Mouse (Mus musculus) natural killer cell, adult 2 months (primary cell): Measurements from ENCODE around the gene Tmem251.
A peak's percentile ranks its signal among the peaks of the same experiment; 100 is the strongest.

Source experiments
- DNase-seq, 2 experiments: peaks; one replicate each; pipeline ENCODE4 v3.0.0; 2022; ENCODE audit warnings: low spot score in 2 of 2

Tmem251 gene

DNA sequence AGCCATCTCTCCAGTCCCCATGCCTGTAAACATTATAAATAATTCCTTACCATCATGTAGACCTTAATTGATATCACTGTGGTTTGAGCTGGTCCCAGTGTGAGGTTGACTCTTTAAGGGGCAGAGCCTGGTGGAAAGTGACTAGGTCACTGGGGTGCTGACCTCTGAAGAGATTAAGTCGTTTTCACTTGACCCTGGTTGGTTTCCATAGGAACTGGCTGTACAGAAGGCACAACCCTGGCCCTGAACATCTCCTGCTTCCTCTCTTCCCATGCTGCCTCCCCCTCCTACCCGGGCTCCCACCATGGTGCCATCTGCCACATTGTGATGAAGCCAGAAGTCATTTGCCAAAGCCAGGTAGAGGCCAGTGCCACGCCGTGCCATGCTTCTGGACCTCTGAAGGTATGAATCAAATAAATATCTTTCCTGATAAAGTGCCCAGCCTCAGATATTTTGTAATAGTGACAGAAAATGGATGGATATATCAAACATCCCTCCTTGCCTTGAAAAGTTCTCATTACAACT lies 32.6 kb upstream of the Tmem251 start:
- no peak for DNase-seq

DNA sequence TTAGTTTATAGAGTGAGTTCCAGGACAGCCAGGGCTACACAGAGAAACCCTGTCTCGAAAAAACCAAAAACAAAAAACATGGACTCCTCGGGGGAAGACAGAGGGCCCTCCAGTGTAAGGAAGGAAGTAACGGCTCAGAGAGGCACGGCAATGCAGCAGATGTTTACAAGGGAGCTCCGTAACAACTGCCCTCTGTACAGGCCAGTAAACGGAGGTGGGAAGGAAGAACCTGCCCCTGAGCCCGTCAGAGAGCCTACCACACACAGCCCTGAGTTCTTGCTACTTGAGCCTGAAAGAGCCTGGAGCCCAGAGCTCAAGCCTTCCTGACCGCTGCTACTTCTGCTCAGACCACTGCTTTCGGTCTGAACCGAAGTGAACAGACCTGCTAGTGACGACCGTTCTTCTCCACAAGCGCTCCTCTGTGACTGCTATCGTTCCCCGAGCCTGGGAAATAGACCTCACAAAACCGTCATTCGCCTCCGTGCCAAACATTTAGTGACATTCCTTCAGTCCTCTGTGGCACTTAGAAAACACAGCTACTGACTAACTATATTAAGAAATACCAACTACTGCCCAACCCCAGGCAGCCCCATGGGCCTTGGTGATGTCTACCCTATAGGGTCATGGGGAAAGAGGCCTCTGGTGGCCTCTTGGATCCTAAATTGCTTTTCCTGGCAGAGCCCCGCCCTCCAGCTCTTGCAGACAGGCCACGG lies 30.3 kb upstream of the Tmem251 start:
- DNase-seq: no peak

DNA sequence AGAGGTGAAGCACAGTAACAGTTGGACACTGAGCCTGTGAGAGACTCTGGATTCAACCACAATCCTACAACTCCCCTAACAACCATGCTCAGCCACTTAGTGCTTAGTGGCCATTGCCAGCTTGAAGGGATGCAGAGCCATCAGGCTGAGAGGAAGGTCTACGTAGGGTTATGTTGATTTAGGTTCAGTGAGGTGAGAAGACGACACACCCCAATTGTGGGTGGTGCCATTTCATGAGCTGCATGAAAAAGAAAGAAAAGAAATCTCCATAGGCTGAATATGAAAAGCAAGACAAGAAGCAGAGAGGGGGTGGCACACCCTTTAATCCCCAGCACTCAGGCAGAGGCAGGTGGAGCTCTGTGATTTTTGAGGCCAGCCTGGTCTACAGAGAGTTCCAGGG lies 29.4 kb upstream of the Tmem251 start:
- no peak for DNase-seq

DNA sequence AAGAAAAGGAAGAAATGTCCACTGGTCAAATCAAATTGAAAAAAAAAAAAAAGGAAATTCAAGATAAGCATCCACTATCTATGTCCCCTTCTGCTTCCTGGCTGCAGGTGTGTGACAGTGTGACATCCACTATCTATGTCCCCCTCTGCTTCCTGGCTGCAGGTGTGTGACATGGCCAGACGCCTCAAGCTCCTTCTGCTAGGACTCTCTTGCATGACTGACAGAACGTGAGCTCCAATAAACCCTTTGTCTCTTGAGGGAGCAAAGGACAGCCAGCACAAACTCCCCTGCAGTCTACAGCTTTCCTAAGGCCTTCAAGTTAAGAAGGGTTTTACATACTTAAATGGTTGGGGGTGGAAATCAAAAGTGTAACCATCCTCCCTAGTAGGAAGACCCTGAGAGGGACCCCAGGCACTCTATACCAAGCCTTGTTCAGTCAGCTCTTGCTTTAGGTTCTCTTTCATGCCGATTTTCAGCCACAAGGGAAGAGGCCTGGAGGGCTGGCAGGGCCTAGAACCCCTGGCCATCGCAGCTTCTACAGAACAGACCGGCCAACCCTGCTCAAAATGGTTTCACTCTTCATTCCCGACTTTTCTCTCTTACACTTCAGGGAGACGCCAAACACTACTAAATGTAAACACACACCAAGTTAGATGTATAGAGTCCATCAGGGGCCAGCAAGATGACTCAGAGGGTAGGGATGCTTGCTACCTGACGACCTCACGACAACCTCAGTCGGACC lies 28.7 kb upstream of the Tmem251 start:
- DNase-seq: no peak

DNA sequence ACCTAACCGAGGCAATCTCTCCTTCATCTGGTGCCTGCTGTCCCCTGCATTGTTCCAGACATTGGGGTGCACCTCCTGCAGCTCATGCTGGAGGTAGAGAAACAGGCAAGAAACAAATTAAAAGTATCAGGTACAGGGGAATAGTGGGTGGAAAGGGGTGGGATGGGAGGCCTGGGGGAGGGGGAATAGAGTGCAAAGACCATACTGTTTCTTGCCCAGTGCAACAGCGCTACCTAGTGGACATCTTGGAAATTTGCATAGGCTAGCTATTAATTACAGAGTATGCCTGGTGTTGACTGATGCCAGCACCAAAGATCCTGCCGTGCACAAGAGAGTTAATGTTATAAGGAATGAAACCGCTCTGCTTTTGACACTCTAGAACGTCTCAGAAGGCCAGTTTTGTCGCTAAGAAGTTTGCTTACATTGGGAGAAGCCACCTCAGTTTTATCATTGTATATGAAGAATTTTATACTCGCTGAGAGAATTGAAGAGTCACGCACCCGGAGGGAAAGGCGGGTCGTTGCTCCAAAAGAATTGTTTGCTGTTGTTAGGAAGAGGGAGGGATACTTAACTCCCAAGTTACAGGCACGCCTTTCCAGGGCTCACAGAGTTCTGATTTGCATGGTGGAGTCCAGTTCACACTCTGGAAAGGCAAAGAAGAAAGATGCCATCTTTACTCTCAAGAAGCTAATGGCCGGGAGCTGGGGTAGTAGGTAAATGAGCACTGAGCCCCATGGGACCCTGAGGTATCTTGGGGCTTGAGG lies 23.8 kb upstream of the Tmem251 start:
- DNase-seq: peak; percentile 33 to 49

DNA sequence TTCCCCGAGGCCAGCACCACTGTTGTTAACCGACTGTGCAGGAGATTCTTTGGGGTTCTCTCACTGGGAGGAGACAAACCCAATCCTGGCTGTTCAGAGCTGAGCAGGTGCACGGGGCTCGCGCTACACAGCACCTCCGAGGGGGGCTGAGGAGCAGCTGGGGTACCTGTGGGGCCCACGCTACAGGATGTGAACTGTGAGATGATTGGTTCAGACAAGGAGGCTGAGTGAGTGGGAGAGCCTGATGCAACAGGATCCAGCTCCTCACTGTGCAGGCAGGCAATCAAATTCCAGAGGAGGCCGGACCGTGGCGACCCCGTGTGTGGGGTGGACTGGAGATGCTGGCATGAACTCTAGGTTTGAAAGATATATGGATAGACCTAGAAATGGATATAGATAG lies 21.1 kb upstream of the Tmem251 start:
- no peak for DNase-seq

DNA sequence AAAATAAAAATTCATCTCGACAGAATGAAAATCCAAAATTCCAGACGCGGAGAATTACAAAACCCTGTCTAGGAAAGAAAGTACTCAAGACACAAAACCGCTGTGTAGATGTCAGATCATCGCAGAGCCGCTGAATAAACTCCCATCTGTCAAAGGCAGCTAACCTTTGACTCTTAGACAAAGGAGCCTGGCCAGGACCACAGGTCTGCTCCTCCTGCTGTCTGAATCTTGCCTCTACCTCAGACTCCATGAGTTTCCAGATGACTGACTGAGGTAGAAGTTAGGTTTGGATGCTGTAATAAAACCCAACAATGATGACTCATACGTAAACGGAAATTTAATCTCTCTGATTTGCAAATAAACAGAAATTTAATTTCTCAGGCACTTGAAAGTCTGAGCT lies 20.6 kb upstream of the Tmem251 start:
- DNase-seq: no peak

DNA sequence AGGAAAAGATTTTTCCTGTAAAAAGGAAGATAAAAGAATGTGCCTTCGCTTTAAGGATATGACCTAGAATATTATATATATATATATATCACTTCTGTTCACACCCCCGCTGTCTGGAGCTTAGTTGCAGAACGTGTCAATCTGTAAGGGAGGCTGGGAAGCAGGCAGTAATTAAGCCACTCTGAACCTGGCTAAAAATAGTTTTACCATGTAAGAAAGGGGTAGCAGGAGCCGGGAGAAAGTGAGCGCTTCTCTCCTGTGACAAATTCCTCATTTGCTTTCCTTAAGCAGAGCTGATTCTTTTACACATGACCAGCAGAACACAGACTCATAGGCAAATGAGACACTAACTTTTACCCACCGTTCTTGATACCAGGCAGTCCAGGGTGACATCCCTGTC lies 19.7 kb upstream of the Tmem251 start:
- DNase-seq: no peak

DNA sequence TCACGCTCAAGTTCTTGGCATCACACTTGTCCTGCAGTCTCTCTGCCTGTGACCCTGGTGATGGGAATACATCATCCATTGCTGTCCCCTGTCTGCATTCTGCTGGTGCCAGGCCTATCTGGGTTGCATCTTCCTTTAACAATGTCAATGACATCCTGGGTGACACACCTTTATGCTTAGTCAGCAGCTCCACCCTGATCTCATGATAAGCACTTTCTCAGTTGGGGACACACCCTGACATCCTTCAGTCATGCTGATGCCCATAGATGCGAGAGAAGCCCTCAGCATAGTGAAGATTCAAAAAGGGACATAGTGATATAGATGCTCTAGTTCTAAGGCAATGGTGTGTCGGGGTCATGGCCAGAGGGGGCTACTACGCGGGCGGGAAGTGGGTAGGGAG lies 18.4 kb upstream of the Tmem251 start:
- no peak for DNase-seq

DNA sequence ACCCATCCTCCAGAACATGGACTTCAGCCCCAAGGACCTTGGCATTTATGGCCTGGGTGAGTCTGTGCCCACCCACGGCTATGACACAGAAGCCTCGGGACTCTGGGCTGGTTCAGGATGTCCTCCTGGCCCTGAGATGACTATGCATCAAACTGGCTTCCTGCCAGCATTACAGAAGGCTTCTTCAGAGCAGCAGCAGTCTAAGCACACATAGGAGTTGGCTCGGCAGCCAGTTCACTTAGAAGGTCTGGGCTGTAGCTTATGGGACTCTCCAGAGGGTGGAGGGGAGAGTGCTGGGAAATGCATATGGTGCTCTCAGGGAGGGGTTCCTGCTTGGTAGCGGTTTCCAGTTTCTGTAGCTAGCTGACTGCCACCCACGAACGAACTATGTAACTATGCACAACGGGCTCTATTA lies 17.8 kb upstream of the Tmem251 start:
- no peak for DNase-seq

DNA sequence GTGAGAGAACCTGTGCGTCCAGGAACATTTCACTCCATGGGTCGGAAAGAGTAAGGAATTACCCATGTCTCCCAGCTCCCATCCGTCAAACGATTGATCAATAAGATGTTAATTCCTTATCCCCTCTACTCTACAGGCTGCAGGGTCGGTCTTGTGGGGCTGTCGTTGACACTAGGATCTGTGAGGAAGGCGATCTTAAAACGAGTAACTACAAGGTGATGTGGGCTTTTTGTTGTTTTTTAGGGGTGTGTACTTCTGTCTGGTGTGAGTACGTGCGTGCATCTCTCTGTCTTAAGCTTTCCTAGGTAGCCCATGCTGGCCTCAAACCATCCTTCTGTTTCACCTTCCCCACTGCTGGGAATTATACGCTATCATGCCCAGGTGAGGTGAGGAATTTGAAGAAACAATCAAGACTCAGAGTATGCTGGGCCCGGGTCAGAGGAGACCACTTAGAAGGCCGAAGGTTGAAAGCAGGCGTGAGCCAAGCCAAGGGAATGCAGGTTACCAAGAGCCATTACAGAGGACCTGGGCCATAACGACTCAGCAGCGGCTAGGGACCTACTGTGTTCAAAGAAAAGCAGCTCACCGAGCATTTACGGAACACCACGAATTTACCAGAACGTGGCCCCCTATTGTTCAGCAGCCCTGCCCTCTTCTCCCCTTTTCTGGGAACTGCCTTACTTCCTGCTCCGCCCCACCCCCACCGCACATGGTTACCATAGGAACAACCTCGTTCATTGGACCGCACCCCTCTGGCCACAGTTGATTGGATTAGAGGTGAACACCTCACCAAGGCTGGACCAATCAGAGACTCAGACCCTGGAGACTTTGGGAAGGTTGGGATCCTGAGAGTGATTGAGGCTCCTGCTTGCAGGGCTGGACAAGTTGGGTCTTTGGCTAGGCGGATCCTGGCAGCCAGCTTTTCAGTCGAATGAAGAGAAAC lies 13.4 kb upstream of the Tmem251 start:
- DNase-seq: no peak

DNA sequence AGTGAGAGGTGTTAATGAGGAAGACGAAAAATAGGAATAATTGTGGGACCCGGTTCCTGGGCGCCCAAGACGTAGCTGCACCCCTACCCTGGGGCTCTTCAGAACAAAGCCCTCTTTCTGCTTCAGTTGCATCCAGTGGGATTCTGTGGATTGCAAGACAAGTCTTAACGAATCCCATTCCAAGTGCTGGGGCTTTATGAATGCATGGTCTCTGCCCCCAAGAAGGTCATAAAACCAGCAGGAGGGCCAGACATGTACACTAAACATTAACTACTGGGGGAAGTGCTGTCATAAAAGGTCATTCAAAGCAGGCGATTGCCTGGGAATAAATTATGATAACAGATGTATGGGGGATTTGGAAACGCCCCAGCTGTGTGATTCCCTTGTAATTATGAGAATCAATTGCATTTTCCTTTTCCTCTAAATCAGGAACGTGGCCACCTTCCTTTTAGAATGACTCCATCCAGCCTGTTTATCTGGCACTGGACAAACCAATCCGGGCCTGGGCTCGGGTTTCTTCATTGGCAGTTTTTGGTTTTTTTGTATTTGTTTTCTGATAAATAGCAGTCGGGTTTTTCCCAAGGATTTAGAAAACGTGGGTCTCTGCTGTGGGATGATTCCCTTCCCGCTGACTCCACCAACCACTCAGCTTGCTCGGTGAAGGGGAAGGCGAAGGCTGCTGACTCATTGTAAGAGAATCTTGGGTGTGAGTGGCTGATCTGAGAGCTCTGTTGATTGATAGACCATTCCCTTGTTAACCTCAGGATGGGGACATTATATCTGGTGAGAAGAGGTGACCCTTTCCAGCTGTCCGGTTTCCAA lies 12.6 kb upstream of the Tmem251 start:
- no peak for DNase-seq

DNA sequence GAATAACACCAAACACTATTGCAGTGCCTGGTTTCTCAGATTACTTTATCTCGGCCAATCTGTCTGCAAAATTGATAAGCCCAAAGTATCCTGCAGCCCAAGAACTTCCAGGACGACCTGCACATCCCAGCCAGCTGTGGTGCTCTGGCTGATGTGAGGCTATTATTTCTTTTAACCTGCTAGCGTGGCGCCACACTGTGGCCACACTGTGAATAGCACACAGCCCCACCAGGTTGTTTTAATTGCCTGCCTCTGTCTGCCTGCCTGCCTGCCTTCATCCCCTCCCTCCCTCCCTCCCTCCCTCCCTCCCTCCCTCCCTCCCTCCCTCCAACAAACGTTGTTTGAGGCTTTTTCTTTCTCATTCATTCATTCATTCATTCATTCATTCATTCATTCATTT lies 10.2 kb upstream of the Tmem251 start:
- DNase-seq: peak; percentile 36 to 66

DNA sequence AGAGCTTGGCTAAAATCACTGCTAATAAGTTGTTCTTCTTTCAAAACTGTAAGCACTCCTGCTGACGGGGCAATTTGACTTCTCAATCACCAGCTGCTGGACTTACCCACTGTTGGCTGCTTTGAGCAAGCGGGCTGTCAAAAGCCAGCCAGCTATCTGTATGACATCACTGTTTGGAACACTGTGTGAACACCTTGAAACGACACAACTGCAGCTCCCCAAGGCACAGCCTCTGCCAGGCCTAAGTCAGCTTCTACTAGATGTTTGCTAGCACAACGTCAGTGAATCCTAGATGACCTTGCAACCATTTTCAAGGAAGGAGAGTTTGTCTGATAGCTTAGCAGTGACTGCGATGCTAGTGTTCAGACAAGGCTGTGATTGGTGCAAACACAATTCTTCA lies 4.5 kb upstream of the Tmem251 start:
- no peak for DNase-seq

DNA sequence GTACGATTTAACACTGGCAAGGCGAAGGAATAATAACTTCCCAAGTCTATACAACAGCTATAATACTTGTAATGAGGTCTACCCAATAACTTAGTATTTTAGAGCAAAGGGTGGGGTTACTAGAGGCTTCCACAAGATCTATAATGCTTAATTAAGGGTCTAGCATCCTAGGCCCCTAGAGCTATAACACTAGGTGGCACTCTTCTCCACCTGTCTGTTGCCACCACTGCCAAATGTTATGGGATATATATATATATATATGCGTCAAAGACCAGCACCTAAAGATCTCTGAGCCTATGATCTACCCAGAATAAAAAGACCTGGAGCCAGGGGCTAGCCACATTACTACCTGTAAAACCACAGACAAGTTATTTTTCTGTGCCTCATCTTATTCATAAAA lies 3.3 kb upstream of the Tmem251 start:
- DNase-seq: peak; percentile 37 to 51

DNA sequence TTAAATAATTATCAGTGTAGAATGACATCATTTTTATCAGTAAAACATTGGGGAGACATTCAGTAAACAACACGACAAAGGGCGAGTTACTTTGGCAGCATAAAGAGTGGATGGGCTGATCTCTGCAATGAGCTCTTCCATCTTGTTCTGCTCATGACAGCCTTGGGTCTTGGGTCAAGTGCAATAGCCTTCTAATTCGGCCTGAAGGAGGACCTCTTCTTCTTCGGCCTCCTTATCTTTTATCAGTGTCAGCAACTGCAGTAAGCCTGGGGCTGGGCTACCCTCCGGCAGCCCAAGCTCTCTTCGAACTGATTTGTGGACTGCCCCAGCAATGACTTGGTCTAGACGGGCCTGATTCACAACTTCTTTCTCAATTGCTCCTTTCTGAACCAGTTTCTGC lies 1.5 kb upstream of the Tmem251 start:
- DNase-seq: no peak

DNA sequence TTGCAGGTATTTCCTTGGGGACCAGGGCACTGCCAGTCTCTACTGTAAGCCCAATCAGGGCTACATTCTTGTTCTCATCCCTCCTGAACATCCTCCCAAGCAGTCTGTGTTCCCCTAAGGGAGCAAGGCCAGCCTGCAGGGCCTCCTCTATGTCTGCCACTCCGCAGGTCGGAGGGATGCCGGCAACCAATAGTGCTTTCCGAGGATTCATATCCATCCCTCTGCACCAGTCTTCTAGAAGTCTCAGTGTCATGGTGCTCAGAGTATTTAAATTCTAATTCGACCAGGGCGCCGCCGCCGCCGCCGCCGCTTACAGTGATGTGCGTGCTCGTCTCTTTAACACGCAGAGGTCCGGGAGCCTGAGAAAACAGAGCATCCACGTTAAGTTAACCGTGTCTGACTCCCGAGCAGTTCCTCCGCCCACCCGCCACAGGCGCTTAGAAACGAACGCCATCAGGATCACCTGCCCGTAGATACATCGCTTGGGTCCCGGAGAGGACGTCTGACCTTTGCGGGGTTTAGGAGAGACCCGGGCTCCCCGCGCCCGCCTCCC lies 450 bp upstream of the Tmem251 start:
- DNase-seq: no peak

DNA sequence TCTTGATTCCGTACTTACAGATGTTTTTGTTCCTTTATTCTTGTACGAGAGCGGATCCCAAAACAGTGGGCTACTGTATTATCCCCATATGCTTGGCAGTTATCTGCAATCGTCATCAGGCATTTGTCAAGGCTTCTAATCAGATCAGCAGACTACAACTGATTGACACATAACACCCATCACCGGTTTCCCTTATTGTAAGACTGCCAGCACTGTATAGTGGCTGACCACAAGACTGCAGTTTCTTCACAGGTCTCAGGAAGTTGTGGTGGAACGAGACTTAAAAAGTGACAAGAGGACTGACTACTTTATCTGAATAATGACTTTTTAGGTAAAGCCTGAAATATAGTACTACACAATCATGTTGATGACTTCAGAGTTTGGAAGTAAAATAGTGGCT lies 1.3 kb downstream of the Tmem251 start:
- peak; percentile 72 to 78 for DNase-seq

DNA sequence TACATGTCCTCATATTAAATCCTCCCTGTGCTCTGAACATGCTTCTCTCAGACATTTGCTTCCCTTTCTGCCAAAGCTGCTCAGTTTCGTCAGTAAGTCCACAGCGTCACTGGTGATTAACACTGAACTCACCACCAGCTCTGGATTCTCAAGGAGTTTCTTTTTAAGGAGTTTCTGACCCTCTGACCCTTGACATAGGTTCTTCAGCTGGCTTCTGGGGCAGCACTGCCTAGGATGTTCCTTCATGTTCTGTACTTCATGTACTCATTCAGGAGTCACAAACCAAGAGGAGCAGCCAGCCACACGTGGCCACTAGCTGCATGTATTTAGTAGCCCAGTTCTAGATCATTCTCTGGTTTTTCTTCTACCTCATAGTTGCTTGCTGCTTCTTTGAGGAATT lies 4.7 kb downstream of the Tmem251 start:
- DNase-seq: no peak

DNA sequence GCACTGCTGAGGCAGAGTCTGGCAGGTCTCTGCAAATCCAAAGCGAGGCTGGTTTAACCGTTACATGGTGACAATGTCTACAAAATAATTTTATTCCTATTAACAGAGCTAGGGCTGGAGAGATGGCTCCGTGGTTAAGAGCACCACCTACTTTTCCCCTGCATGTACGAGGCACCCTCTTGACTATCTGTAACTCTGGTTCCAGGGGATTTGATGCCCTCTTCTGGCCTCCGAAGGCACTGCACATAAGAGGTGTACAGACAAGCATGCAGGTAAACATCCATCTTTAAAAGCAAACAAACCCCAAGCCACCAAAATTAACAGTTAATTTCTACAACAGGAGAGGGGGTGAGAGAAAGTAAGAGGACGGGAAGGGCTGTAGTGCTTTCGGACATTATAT lies 12.7 kb downstream of the Tmem251 start:
- peak; percentile 55 to 70 for DNase-seq
